In genomic region chr12:9744709-9745395, GRCm38 (mm10) we compare ENCODE assay signal across 23 mouse cellular contexts.
DNase-seq lines count a peak whose midpoint lies in the region; ATAC-seq and TF ChIP-seq lines count a peak whose summit lies in the region.
"Had no signal": no experiment of that assay in that cellular context is flagged by ENCODE, and none has a peak within 500 bp of the region (broad histone marks: within the 10 kb centered on the region; RNA-seq: fewer than 3 reads in every experiment).

No protein-coding gene starts in this region.

- H3K4me1 ChIP-seq in heart, embryonic 16.5 days (ENCODE audit: control insufficient read depth, insufficient read depth, low read length), result peaks cover 5% of the 10 kb centered on the region
- 0 out of 2 replicates have a peak, but pooled peaks cover 7% of the 10 kb centered on the region for H3K4me1 ChIP-seq in lung, embryonic 14.5 days (ENCODE audit: insufficient read depth)
- no peaks in the 10 kb centered on the region; the same call in 1 of the 2 replicates for H3K4me1 ChIP-seq in lung, adult 2 months (ENCODE audit: control insufficient read depth, insufficient read depth, low read length)
- H3K4me1 ChIP-seq: forebrain, embryonic 10.5 days; hindbrain, embryonic 12.5 days; limb, embryonic 12.5 days had no signal

- TF ChIP-seq POLR2A in lung, adult 2 months (IDR thresholded peaks at IDR 0.05; ENCODE audit: borderline replicate concordance, extremely low read depth, low read depth, low read length), result no peak
- no peak for TF ChIP-seq POLR2A in brain, embryonic 14.5 days (IDR thresholded peaks at IDR 0.05; ENCODE audit: borderline replicate concordance, extremely low read depth, insufficient read depth, insufficient read length, poor library complexity, severe bottlenecking)

- 39% methylated on average over 6 of the region's 6 CpGs for WGBS in heart, embryonic 16.5 days
- 19% methylated on average over 6 of the region's 6 CpGs for WGBS in lung, embryonic 14.5 days
- 49% methylated on average over 6 of the region's 6 CpGs for WGBS in lung, adult 2 months

- H3K36me3 ChIP-seq in heart, embryonic 16.5 days (ENCODE audit: control insufficient read depth, insufficient read depth), result no peaks in the 10 kb centered on the region
- H3K36me3 ChIP-seq in lung, embryonic 14.5 days (ENCODE audit: insufficient read depth), result no peaks in the 10 kb centered on the region
- H3K36me3 ChIP-seq: forebrain, embryonic 10.5 days; hindbrain, embryonic 12.5 days; limb, embryonic 12.5 days had no signal

- no peak overlapping the region for H3K9ac ChIP-seq in heart, embryonic 16.5 days (ENCODE audit: low read length)
- H3K9ac ChIP-seq in lung, embryonic 14.5 days, result no peak overlapping the region
- H3K9ac ChIP-seq: hindbrain, embryonic 12.5 days; limb, embryonic 12.5 days; liver, embryonic 14.5 days had no signal

- intact Hi-C loops in heart, postnatal 36 days (cut with DNase I), result no loop called here

- H3K9me3 ChIP-seq in heart, embryonic 16.5 days (replicated peaks; ENCODE audit: control insufficient read depth, low read length), result no peaks in the 10 kb centered on the region
- no peaks in the 10 kb centered on the region for H3K9me3 ChIP-seq in lung, embryonic 14.5 days (ENCODE audit: low read depth, low read length)
- H3K9me3 ChIP-seq: forebrain, embryonic 10.5 days; hindbrain, embryonic 12.5 days; limb, embryonic 12.5 days had no signal

- no peak overlapping the region for H3K27ac ChIP-seq in heart, embryonic 16.5 days (ENCODE audit: low read length)
- H3K27ac ChIP-seq in lung, embryonic 14.5 days (ENCODE audit: low read depth), result no peak overlapping the region
- H3K27ac ChIP-seq: forebrain, embryonic 10.5 days; heart, adult 2 months; hindbrain, embryonic 12.5 days; limb, embryonic 12.5 days; liver, embryonic 14.5 days had no signal

- peak; percentile 49 for ATAC-seq in heart, embryonic 16.5 days (replicated peaks; ENCODE audit: extremely low read depth, insufficient read depth, low FRiP score)
- ATAC-seq in lung, embryonic 14.5 days (ENCODE audit: insufficient read depth), result peak; percentile 98
- ATAC-seq: inflammation-experienced regulatory T-cells, adult 6 months; Patski had no signal

- H3K4me3 ChIP-seq in heart, embryonic 16.5 days (ENCODE audit: low read length), result no peak overlapping the region
- H3K4me3 ChIP-seq in lung, embryonic 14.5 days (ENCODE audit: low read depth, low read length), result no peak overlapping the region
- H3K4me3 ChIP-seq in lung, adult 2 months (replicated peaks; ENCODE audit: extremely low read depth, low read depth, low read length), result no peak overlapping the region
- H3K4me3 ChIP-seq: forebrain, embryonic 10.5 days; heart, adult 2 months; hindbrain, embryonic 12.5 days; limb, embryonic 12.5 days had no signal

- TF ChIP-seq CTCF in lung, embryonic 14.5 days (IDR thresholded peaks at IDR 0.05; ENCODE audit: low read depth), result no peak
- TF ChIP-seq CTCF in lung, adult 2 months (IDR thresholded peaks at IDR 0.05; ENCODE audit: insufficient read depth, low read length), result no peak
- no peak for TF ChIP-seq CTCF in brain, embryonic 14.5 days (IDR thresholded peaks at IDR 0.05; ENCODE audit: borderline replicate concordance, extremely low read depth, insufficient read depth, insufficient read length)

- DNase-seq in heart, postnatal 36 days, result no peak
- DNase-seq in lung, embryonic 14.5 days, result peak; percentile 92
- DNase-seq in lung, adult 2 months, result no peak
- DNase-seq in brain, embryonic 14.5 days (ENCODE audit: low read depth), result peak; percentile 5
- DNase-seq in lung, postnatal 25 days (ENCODE audit: low spot score), result peak; percentile 21
- no peak for DNase-seq in right cerebral cortex, postnatal 14 days
- DNase-seq: adrenal gland, postnatal 25 days; cerebellum, adult 18-20 months; cerebellum, postnatal 25 days; embryo, embryonic 11 days; gastrocnemius, postnatal 14 days; heart, adult 2 months; kidney, adult 2 months; right cerebral cortex, adult 18-20 months; thymus, postnatal 25 days had no signal

- no peak overlapping the region for H3K4me2 ChIP-seq in heart, embryonic 16.5 days (ENCODE audit: low read depth, low read length)
- H3K4me2 ChIP-seq in lung, embryonic 14.5 days, result no peak overlapping the region
- H3K4me2 ChIP-seq: hindbrain, embryonic 12.5 days; limb, embryonic 12.5 days; midbrain, embryonic 11.5 days had no signal

- H3K27me3 ChIP-seq in heart, embryonic 16.5 days (ENCODE audit: control insufficient read depth, insufficient read depth, low read length), result no peaks in the 10 kb centered on the region
- H3K27me3 ChIP-seq in lung, embryonic 14.5 days (ENCODE audit: insufficient read depth, low read length), result no peaks in the 10 kb centered on the region
- H3K27me3 ChIP-seq: hindbrain, embryonic 12.5 days; Patski had no signal

Comparison
In these comparisons a context has a peak if more than half of its experiments do, and no peak if none do; other contexts are left out.
1. DNase-seq: peak in lung, embryonic 14.5 days (single experiment), brain, embryonic 14.5 days (single experiment) and lung, postnatal 25 days (single experiment); none in heart, postnatal 36 days (0 of 2), lung, adult 2 months (single experiment) and right cerebral cortex, postnatal 14 days (single experiment).